Mouse (Mus musculus) hematopoietic multipotent progenitor cell, adult 10-12 weeks (in vitro differentiated cells): ENCODE measurements around the gene Bnc1. TPM values are rescaled to one million over a fixed set of nuclear protein-coding genes. Genes with fewer than 3 reads are reported as not detected.

ENCODE experiments used
- polyA plus RNA-seq: library from polyadenylated mRNA; stranded (reverse); fragments of >175 nt; gene quantifications from 2 replicates; pipeline ENCODE4 v1.2.3, GENCODE M21; 2012; ENCODE audit warnings: low replicate concordance

Bnc1 gene
- polyA plus RNA-seq = not detected in 2 replicates

GRCm38 (mm10) chr7:81992131-81993061 lies at the start of gene Bnc1:
Gene Bnc1 (minus strand): TSS chr7:81992292.

GRCm38 (mm10) chr7:81934267-81934745 lies 57.8 kb downstream of the Bnc1 start, which contains the start of gene Hdgfl3:
Gene Hdgfl3 (minus strand): TSS chr7:81934473.

Other genes with a start within 250 kb of the Bnc1 start
- gene Ramac, start 229.4 kb downstream of the Bnc1 start, polyA plus RNA-seq = 7.6 and 17.5 TPM in 2 replicates
- 15.9 and 21.6 TPM in 2 replicates for gene 3110040N11Rik, start 202.8 kb downstream of the Bnc1 start, polyA plus RNA-seq
- 11.1 and 14.1 TPM in 2 replicates for gene Btbd1, start 162.9 kb downstream of the Bnc1 start, polyA plus RNA-seq
- gene Gm10160, start 136.5 kb downstream of the Bnc1 start, polyA plus RNA-seq = not detected in 2 replicates
- 98.6 and 153 TPM in 2 replicates for gene Tm6sf1, start 133.3 kb downstream of the Bnc1 start, polyA plus RNA-seq
- 0.81 and 0.90 TPM in 2 replicates for gene Hdgfl3, start 57.8 kb downstream of the Bnc1 start, polyA plus RNA-seq
- gene Sh3gl3, start 181.5 kb upstream of the Bnc1 start, polyA plus RNA-seq = 0.19 and 0.36 TPM in 2 replicates